8 mouse cellular contexts compared by ENCODE assay signal in genomic region chr1:150164890-150165596, GRCm38 (mm10).
DNase-seq lines count a peak whose midpoint lies in the region; TF ChIP-seq lines count a peak whose summit lies in the region.

No protein-coding gene starts in this region.

- peak overlapping the region; percentile 7; the same call in 1 of the 2 replicates for H3K4me3 ChIP-seq in spleen, adult 2 months (ENCODE audit: extremely low read depth, insufficient read depth, insufficient read length)
- peak overlapping the region; percentile 91 for H3K4me3 ChIP-seq in megakaryocyte, embryonic 14.5 days (replicated peaks)

- 0 out of 2 replicates have a peak overlapping the region, but pooled peaks have one; percentile 10 for H3K27ac ChIP-seq in spleen, adult 2 months (ENCODE audit: insufficient read depth, low read length)

- peaks cover 11% of the 10 kb centered on the region; the same call in 1 of the 2 replicates for H3K9me3 ChIP-seq in megakaryocyte, embryonic 14.5 days

- no peaks in the 10 kb centered on the region for H3K36me3 ChIP-seq in spleen, adult 2 months (ENCODE audit: control insufficient read depth, insufficient read depth, low read length)
- H3K36me3 ChIP-seq in megakaryocyte, embryonic 14.5 days (replicated peaks; ENCODE audit: low read length), result peaks cover 8% of the 10 kb centered on the region

- no peak for TF ChIP-seq POLR2A in spleen, adult 2 months (IDR thresholded peaks at IDR 0.05; ENCODE audit: low read depth, low read length)

- H3K27me3 ChIP-seq in spleen, adult 2 months (ENCODE audit: control insufficient read depth, insufficient read depth, low read length), result no peaks in the 10 kb centered on the region
- no peaks in the 10 kb centered on the region for H3K27me3 ChIP-seq in megakaryocyte, embryonic 14.5 days (replicated peaks)

- no peaks in the 10 kb centered on the region; the same call in 1 of the 2 replicates for H3K4me1 ChIP-seq in spleen, adult 2 months (ENCODE audit: control insufficient read depth, insufficient read depth, insufficient read length)
- H3K4me1 ChIP-seq in megakaryocyte, embryonic 14.5 days, result peaks cover 22% of the 10 kb centered on the region

- no peak for TF ChIP-seq CTCF in spleen, adult 2 months (IDR thresholded peaks at IDR 0.05; ENCODE audit: extremely low read depth, insufficient read depth, insufficient read length, insufficient replicate concordance)

- WGBS in spleen, adult 2 months, result 15% methylated on average over 17 of the region's 17 CpGs

- DNase-seq in embryo, embryonic 11 days, result peak; percentile 26
- no peak for DNase-seq in embryo, embryonic 9.5 days (ENCODE audit: extremely low spot score)
- DNase-seq in spleen, adult 2 months (ENCODE audit: low read depth in 1 of 2, low spot score in 2 of 2), result peak in 1 of 2 experiments; percentile 11
- DNase-seq in spleen, adult 12 weeks (ENCODE audit: low spot score), result no peak
- DNase-seq in layer of hippocampus, adult 9-10 months (ENCODE audit: low spot score), result peak; percentile 5
- DNase-seq in cerebellum, postnatal 10 days, result no peak
- no peak for DNase-seq in ovary, postnatal 36 days (ENCODE audit: low spot score)

Comparison
In these comparisons a context has a peak if more than half of its experiments do, and no peak if none do; other contexts are left out.
1. DNase-seq: peak in embryo, embryonic 11 days (single experiment) and layer of hippocampus, adult 9-10 months (single experiment); none in embryo, embryonic 9.5 days (single experiment), spleen, adult 12 weeks (single experiment), cerebellum, postnatal 10 days (0 of 2) and ovary, postnatal 36 days (single experiment).